Mouse (Mus musculus): ENCODE results near the gene Zkscan1. TPM values are rescaled to one million over a fixed set of nuclear protein-coding genes. Genes with fewer than 3 reads are reported as not detected.
"Not testable (repeated sequence)": the region's sequence is repeated elsewhere in the genome, so short reads cannot be mapped to it uniquely, and the experiment has no call there.

The Zkscan1 gene
- polyA plus RNA-seq, 1 experiment from 2014 or later, result 13.6 TPM

GRCm38 (mm10) chr5:138088366-138088765, 3.5 kb downstream of the Zkscan1 start:
- Histone ChIP-seq H3K27me3 (replicated peaks) (no peaks in the 10 kb centered on the region), H3K9me3 (no peaks in the 10 kb centered on the region), H3K9ac (no peak overlapping the region), H3K4me1 (no peaks in the 10 kb centered on the region), H3K36me3 (peaks cover 6% of the 10 kb centered on the region; the same call in 1 of the 2 replicates), H3K4me2 (peak overlapping the region; percentile 2), H3K4me3 (replicated peaks) (no peak overlapping the region), H3K27ac (0 out of 2 replicates have a peak overlapping the region, but pooled peaks have one; percentile 27)
- 73% methylated on average over 3 of the region's 3 CpGs for WGBS
- no peak for ATAC-seq (ENCODE audit: insufficient read depth, low FRiP score, low read depth)

- Histone ChIP-seq H3K4me3 (replicated peaks) (no peak overlapping the region), H3K4me1 (no peaks in the 10 kb centered on the region), H3K9ac (no peak overlapping the region), H3K4me2 (peak overlapping the region; percentile 21), H3K9me3 (no peaks in the 10 kb centered on the region), H3K27ac (peak overlapping the region; percentile 51; the same call in 1 of the 2 replicates), H3K27me3 (replicated peaks) (no peaks in the 10 kb centered on the region), H3K36me3 (peaks cover 10% of the 10 kb centered on the region)
- peak; percentile 56 for ATAC-seq (ENCODE audit: insufficient read depth, low FRiP score, low read depth)
- WGBS, result 67% methylated on average over 6 of the region's 6 CpGs
Measured at GRCm38 (mm10) chr5:138089108-138089551, 4.2 kb downstream of the Zkscan1 start.

GRCm38 (mm10) chr5:138090271-138090670, 5.4 kb downstream of the Zkscan1 start:
- no peak overlapping the region for H3K4me2 ChIP-seq

DNA sequence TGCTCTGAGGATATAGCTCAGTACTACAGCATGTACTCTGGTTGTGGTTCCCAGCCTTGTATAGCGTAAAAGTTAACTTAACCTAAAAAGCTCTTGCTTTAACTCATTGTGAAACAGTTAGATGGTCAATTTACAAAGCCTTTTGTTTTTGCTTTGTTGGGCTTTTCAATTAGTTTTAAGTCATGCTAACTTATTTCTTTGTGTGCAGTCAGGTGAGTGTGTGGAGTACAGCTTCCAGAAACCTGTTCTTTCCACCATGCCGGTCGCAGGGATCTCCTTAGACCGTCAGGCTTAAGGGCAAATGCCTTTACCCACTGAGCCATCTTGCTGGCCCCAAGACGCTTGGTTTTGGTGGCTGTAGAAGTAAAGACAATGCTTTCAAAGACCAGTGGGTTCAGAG, 5.9 kb downstream of the Zkscan1 start:
- 93% methylated on average over 5 of the region's 5 CpGs for WGBS
- no peak overlapping the region for H3K4me2 ChIP-seq
- no peak for ATAC-seq (ENCODE audit: insufficient read depth, low FRiP score, low read depth)
- H3K36me3 ChIP-seq, result peaks cover 20% of the 10 kb centered on the region
- no peak overlapping the region for H3K27ac ChIP-seq
- H3K9me3 ChIP-seq, result no peaks in the 10 kb centered on the region
- H3K4me3 ChIP-seq (replicated peaks), result no peak overlapping the region
- H3K9ac ChIP-seq, result no peak overlapping the region
- H3K27me3 ChIP-seq (replicated peaks), result no peaks in the 10 kb centered on the region
- H3K4me1 ChIP-seq, result no peaks in the 10 kb centered on the region

More at GRCm38 (mm10) chr5:138090271-138090670, 5.4 kb downstream of the Zkscan1 start:
- H3K27ac ChIP-seq, result no peak overlapping the region
- H3K9ac ChIP-seq, result no peak overlapping the region
- WGBS, result 71% methylated on average over 3 of the region's 3 CpGs
- H3K9me3 ChIP-seq, result no peaks in the 10 kb centered on the region
- no peak for ATAC-seq (ENCODE audit: insufficient read depth, low FRiP score, low read depth)
- H3K27me3 ChIP-seq (replicated peaks), result no peaks in the 10 kb centered on the region
- no peaks in the 10 kb centered on the region for H3K4me1 ChIP-seq
- H3K4me3 ChIP-seq (replicated peaks), result no peak overlapping the region
- H3K36me3 ChIP-seq, result peaks cover 20% of the 10 kb centered on the region

- Histone ChIP-seq H3K27ac (no peak overlapping the region), H3K27me3 (replicated peaks) (no peaks in the 10 kb centered on the region), H3K9me3 (no peaks in the 10 kb centered on the region), H3K4me3 (replicated peaks) (no peak overlapping the region), H3K4me1 (no peaks in the 10 kb centered on the region), H3K9ac (no peak overlapping the region), H3K4me2 (no peak overlapping the region), H3K36me3 (peaks cover 35% of the 10 kb centered on the region)
- no peak for ATAC-seq (ENCODE audit: insufficient read depth, low FRiP score, low read depth)
- WGBS, result 88% methylated on average over 4 of the region's 4 CpGs
Measured at GRCm38 (mm10) chr5:138092771-138093170, 7.9 kb downstream of the Zkscan1 start.

DNA sequence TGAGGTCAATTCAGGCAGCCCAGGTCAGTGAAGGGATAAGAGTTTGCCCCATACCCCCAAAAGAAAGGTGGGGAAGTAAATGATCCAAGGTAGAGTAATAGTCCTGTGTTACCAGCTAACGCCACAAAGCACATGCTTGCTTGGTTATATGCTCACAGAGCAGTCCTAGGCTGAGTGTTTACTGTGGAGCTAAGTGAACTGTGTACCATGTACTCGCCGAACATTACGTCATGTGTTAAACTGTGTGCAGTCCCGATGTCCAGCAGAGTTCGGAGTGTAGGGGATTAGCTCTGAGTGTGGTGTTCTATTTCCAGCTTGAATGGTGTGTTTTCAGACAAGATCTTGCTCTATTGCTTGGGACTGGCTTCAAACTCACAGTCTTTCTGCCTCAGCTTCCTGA, 9.6 kb downstream of the Zkscan1 start:
- WGBS, result 87% methylated on average over 6 of the region's 6 CpGs
- H3K36me3 ChIP-seq, result peaks cover 52% of the 10 kb centered on the region
- H3K27ac ChIP-seq, result no peak overlapping the region
- no peaks in the 10 kb centered on the region for H3K27me3 ChIP-seq (replicated peaks)
- H3K4me1 ChIP-seq, result no peaks in the 10 kb centered on the region
- no peak for ATAC-seq (ENCODE audit: insufficient read depth, low FRiP score, low read depth)
- H3K4me3 ChIP-seq (replicated peaks), result no peak overlapping the region
- H3K9me3 ChIP-seq, result no peaks in the 10 kb centered on the region
- no peak overlapping the region for H3K4me2 ChIP-seq
- H3K9ac ChIP-seq, result no peak overlapping the region

GRCm38 (mm10) chr5:138104976-138105375, 20.1 kb downstream of the Zkscan1 start:
- peaks cover 32% of the 10 kb centered on the region for H3K36me3 ChIP-seq
- 73% methylated on average over 2 of the region's 2 CpGs for whole genome bisulfite sequencing
- no peak overlapping the region for H3K9ac ChIP-seq
- no peaks in the 10 kb centered on the region for H3K9me3 ChIP-seq
- H3K4me2 ChIP-seq, result no peak overlapping the region
- H3K27ac ChIP-seq, result no peak overlapping the region
- ATAC-seq (ENCODE audit: insufficient read depth, low FRiP score, low read depth), result no peak
- no peak overlapping the region for H3K4me3 ChIP-seq (replicated peaks)
- H3K4me1 ChIP-seq, result no peaks in the 10 kb centered on the region
- H3K27me3 ChIP-seq (replicated peaks), result no peaks in the 10 kb centered on the region

DNA sequence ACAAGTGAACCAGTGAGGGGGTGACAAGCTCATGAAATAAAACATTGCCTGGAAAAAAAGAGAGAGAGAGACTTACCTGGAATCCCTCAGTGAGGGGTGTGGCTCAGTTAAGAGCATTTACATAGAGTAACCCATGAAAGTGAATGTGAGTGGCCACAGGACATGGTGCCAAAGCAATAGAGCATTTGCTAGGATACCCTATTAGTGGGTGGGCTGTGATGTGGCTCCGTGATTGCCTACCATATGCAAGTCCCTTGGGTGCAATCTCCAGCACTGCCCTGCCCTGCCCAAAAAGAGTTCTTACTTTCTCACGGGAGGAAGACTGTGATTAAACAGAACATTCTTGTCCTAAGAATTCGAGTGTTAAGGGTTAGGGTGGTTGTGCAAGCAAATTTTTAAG, 22.2 kb downstream of the Zkscan1 start:
- Histone ChIP-seq H3K4me1 (no peaks in the 10 kb centered on the region), H3K27me3 (replicated peaks) (no peaks in the 10 kb centered on the region), H3K9ac (no peak overlapping the region), H3K4me3 (replicated peaks) (no peak overlapping the region), H3K36me3 (peaks cover 12% of the 10 kb centered on the region), H3K4me2 (no peak overlapping the region), H3K9me3 (no peaks in the 10 kb centered on the region), H3K27ac (no peak overlapping the region)
- ATAC-seq (ENCODE audit: insufficient read depth, low FRiP score, low read depth), result no peak
- WGBS, result 66% methylated on average over 3 of the region's 3 CpGs

DNA sequence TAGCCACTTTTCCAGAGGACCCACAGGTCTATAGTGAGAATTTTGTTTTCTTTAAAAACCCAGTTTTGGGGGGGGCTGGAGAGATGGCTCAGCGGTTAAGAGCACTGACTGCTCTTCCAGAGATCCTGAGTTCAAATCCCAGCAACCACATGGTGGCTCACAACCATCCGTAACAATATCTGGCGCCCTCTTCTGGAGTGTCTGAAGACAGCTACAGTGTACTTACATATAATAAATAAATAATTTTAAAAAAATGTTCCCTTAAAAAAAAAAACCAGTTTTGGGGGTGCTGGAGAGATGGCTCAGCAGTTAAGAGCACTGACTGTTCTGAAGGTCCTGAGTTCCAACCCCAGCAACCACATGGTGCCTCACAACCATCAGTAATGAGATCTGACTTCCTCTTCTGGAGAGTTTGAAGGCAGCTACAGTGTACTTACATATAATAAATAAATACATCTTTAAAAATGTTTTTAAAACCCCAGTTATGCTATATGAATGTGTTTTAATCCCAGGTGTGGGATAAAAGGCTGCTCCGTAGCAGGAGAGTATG, 25.0 kb downstream of the Zkscan1 start:
- not testable (repeated sequence) for H3K27ac ChIP-seq; H3K4me2 ChIP-seq; H3K4me1 ChIP-seq; ATAC-seq (ENCODE audit: insufficient read depth, low FRiP score, low read depth); H3K9me3 ChIP-seq; H3K27me3 ChIP-seq (replicated peaks); H3K4me3 ChIP-seq (replicated peaks); H3K36me3 ChIP-seq; H3K9ac ChIP-seq
- 56% methylated on average over 4 of the region's 4 CpGs for WGBS

DNA sequence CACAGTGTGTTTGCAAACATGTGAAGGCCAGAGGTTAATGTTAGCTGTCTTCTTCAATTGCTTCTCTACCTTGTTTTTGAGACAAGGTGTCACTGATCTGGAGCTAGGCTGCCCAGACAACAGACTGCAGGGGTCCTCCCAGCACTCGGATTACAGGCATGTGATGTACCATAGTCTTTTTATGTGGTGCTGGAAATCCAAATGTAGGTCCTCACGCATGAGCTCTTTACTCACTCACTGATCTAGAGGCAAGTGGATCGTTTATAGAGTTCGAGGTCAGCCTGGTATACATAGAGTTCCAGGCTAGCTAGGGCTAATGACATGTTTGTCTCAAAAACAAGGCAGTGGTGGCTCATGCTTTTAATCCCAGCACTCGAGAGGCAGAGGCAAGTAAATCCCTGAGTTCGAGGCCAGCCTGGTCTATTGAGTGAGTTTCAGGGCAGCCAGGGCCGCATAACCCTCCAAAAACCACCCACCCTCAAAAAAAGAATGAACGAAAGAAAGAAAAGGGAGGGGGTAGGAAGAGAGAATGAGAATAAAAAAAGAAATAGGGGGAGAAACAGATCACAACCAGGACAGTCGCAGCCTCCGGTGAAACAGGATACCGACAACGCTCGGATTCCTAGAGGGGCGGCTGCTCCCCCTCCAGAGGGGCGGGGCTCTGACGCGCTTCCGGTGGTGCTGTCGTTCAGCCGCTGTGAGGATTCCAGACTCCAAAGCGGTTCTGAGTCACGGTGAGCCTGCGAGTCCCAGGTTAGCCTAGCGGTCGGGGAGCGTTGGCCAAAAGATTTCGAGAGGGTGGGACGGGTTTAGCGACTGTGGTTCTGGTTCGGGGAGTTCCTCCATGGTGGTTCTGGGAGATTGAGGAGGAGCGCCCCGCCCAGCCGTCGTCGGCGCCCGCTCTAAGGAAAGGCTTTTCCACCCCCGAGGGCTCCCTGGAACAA, 31.6 kb downstream of the Zkscan1 start, which contains the start of gene Zscan21:
Gene Zscan21, plus strand, starts transcription at position 649 of the 944 bp plus-strand sequence.
- WGBS, result 6% methylated on average over 38 of the region's 38 CpGs
- H3K9me3 ChIP-seq, result no peaks in the 10 kb centered on the region
- ATAC-seq (ENCODE audit: insufficient read depth, low FRiP score, low read depth), result peak; percentile 98

DNA sequence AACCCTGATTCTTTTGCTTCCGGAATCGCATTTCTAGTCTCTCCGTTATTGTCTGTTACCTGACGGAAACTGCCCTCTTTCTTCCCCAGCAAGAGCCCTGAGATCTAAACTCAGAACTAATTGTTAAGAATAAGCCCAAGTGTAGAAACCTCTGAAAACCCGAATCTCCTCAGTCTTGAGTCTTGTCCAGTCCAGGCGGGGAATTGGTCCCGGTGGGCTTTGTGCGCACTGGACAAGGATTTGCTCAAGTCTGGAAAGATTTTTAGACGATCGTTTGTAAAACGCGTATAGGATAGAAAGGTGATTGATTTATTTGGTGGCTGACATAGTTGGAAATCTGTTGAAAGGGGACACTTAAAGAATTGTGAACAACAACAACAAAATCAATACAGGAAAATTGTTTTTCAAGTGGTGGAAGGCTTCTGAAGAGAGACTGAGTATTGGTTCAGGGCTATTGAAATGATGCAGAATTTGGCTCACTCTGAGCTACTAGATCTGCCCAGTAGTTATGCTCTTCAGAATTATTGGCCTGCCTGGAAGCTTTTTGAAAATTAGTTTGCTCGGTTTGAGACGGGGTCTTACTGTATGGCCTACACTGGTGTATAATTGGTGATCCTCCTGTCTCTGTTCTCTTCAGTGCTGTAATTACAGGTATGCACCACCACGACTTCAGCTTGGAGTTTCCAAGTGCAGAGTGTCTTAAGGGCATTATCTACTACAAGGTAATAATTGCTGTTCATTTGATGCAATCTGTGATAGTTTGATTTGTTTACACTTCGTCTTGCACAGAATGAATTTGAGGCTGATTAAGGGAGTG, 32.5 kb downstream of the Zkscan1 start:
- Histone ChIP-seq H3K4me2 (peak overlapping the region; percentile 66), H3K4me3 (replicated peaks) (peak overlapping the region; percentile 69), H3K4me1 (peaks cover 9% of the 10 kb centered on the region; the same call in 1 of the 2 replicates), H3K9ac (peak overlapping the region; percentile 54), H3K27me3 (replicated peaks) (no peaks in the 10 kb centered on the region), H3K27ac (peak overlapping the region; percentile 96), H3K36me3 (peaks cover 3% of the 10 kb centered on the region; the same call in 1 of the 2 replicates), H3K9me3 (no peaks in the 10 kb centered on the region)
- no peak for ATAC-seq (ENCODE audit: insufficient read depth, low FRiP score, low read depth)
- 3% methylated on average over 16 of the region's 16 CpGs for WGBS

More for the DNA sequence above, 31.6 kb downstream of the Zkscan1 start, which contains the start of gene Zscan21:
- Histone ChIP-seq H3K36me3 (peaks cover 3% of the 10 kb centered on the region; the same call in 1 of the 2 replicates), H3K4me2 (peak within 1 kb of the TSS; percentile 66), H3K4me1 (peaks cover 9% of the 10 kb centered on the region; the same call in 1 of the 2 replicates), H3K4me3 (replicated peaks) (peak within 1 kb of the TSS; percentile 69), H3K9ac (peak within 1 kb of the TSS; percentile 54), H3K27ac (peak within 1 kb of the TSS; percentile 96), H3K27me3 (replicated peaks) (no peaks in the 10 kb centered on the region)
